Mouse (Mus musculus): Measurements from ENCODE around the gene Lamb2.

Lamb2 gene

GRCm38 (mm10) chr9:108461675-108462074 lies 17.9 kb upstream of the Lamb2 start:
- no peak for DNase-seq (ENCODE audit: low read depth)

DNA sequence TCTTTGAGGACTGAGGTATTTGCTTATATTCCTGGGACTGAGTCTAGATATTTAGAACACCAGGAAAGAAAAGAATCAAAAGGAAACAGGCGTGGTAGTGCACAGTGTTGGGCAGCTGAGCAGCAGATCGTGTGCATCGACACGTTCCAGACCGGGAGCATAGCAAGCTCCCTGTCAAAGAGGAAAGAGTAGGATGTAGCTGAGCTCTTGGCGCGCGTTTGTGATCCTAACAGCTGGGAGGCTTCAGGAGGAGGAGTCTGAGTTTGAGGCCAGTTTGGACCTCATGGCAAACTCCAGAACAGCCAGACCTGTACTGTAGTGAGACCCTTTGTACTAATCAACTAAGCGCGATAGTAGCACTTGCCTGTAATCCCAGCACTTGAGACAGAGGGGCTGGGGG lies 17.3 kb upstream of the Lamb2 start:
- DNase-seq (ENCODE audit: low read depth), result no peak

DNA sequence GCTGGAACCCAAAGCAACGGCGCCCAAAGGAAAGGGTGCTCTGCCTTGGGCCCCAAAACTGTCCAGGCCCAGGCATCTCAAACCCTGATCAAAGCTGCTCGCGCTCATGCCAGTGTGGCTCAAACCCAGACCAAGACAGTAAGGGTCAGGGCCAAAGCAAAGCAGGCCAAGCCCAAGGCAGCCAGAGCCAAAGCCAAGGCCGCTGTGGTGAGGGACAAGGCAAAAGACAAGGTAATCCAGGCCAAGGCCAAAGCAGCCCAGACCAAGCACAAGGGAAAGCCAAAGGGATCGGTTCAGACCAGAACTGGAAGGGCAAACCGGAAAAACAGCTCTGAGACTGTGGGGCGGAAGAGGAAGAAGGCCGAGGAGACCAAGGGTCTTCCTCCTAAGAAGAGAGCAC lies 15.8 kb upstream of the Lamb2 start:
- DNase-seq (ENCODE audit: low read depth), result no peak

DNA sequence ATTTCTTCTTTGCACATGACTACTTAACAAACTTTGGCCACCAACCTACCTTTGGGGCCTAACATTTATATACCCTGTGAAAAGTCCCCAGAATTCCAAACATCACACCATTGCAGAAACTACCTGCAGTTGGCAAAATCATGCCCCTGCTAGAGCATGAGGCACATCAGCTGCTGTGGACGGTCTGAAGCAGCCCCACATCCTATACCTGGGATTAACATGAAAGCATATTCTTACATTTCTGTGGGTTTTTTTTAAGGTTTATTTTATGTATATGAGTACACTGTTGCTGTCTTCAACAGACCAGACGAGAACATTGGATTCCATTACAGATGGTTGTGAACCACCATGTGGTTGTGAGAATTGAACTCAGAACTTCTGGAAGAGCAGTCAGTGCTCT lies 13.3 kb upstream of the Lamb2 start:
- DNase-seq (ENCODE audit: low read depth), result no peak

- no peak for DNase-seq (ENCODE audit: low read depth)
Measured at GRCm38 (mm10) chr9:108469430-108469829, 10.1 kb upstream of the Lamb2 start.

DNA sequence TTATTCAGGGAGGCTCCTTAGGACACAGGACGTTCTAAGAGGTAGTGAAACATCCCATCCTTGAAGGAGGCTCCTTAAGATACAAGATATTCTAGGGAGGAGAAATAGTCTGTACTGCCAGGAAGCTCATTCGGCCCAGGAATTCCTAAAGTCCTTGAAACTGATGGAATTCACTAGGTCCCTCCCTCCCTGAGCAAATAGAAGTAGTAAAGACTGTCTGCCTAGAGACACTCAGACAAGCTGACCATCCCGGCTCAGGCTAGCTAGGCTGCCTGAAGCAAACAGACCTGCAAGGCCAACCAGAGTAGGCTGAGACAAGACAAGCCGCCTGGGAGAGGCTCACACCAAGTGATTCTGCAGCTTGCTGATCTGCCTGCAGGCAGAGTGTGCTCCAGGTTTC lies 9.7 kb upstream of the Lamb2 start:
- DNase-seq (ENCODE audit: low read depth), result no peak

DNA sequence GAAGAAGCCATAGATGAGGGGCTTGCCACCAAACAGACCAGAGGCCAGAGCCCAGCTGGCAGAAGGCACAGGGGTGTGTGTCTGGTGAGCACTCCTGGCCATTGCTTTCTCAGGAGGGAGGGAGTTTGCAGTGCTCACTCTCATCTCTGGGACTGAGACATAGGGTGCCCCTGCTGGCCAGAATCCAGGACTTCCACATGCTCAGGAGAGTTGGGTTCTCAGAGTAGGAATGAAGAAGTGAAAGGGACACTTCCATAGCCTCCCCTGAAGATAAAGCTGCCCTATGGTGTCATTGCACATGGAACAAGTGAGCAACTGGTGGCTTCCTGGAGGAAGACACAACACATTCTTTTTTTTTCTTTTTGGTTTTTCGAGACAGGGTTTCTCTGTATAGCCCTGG lies 5.0 kb upstream of the Lamb2 start:
- DNase-seq (ENCODE audit: low read depth), result peak; percentile 22

DNA sequence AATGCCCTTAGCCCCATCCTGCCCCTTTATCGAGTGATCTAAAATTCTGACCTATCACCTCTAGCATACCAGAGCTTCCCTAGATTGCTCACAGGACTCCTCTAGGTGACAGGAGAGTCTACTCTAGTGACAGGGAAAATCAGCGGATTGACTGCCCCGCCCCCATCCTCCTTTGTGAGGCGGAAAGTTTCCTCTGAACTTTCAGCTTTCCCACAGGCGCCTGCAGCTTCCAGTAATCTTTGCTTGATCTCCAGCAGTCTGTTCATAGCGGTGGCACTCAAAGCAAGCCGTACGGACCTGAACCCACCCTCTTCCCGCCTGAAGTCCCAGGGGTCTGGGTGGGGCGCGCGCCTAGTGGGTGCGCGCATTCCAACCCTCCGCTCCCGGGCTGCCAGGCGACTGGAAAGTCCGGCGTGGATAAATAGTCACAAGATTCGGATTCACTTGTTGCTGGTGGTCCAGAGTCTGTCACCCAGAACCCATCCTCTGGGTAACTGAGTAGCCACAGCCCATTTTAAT lies 839 bp upstream of the Lamb2 start:
- DNase-seq (ENCODE audit: low read depth), result peak; percentile 90

- no peak for DNase-seq (ENCODE audit: low read depth)
Measured at GRCm38 (mm10) chr9:108479241-108479640, 295 bp upstream of the Lamb2 start.

DNA sequence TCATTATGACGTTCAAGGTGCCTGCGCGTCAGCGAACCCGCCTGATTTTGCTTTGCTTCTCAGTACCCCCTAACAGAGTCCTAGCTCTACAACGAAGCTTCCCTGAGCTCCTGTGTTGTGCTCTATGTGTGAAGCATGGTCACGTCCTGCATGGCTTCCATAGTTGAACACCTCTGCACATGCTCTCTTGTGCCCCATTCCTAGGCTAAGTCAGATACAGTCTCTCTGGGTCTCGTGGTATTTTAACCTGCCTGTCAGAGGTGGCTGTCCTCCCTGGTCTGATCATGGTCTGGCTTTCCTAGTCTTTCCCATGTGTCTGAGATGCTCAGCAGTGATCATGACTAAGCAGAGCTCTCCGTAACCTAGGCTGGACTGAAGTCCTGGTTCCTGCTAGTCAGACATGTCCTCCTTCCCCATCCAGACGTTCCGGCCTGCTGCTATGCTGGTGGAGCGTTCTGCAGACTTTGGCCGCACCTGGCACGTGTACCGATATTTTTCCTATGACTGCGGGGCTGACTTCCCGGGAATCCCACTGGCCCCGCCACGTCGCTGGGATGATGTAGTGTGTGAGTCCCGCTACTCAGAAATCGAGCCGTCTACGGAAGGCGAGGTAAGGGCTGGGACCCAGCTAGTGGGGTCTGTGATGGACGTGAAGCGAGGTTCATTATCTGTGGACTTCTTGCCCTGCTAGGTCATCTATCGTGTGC lies 1.4 kb downstream of the Lamb2 start:
- DNase-seq (ENCODE audit: low read depth), result no peak

DNA sequence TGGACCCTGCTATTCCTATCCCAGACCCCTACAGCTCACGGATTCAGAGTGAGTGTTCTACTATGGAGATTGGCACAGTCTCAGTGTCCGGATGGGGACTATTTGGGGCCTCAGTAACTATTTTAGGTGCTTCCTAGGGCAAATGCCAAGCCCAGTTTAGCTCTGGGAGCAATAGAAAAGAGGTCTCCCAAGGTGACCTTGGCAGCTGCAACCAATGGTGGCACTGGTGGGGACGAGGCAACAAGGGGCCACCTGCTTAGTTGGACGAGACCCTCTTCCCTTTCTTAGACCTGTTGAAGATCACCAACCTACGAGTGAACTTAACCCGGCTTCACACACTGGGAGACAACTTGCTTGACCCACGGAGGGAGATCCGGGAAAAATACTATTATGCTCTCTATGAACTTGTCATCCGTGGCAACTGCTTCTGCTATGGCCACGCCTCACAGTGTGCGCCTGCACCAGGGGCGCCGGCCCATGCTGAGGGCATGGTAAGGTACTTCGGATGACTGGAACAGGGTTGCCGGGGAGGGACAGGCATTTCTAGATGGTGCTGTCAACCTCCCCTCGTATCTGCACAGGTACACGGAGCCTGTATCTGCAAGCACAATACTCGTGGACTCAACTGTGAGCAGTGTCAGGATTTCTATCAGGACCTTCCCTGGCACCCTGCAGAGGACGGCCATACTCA lies 2.1 kb downstream of the Lamb2 start:
- no peak for DNase-seq (ENCODE audit: low read depth)

DNA sequence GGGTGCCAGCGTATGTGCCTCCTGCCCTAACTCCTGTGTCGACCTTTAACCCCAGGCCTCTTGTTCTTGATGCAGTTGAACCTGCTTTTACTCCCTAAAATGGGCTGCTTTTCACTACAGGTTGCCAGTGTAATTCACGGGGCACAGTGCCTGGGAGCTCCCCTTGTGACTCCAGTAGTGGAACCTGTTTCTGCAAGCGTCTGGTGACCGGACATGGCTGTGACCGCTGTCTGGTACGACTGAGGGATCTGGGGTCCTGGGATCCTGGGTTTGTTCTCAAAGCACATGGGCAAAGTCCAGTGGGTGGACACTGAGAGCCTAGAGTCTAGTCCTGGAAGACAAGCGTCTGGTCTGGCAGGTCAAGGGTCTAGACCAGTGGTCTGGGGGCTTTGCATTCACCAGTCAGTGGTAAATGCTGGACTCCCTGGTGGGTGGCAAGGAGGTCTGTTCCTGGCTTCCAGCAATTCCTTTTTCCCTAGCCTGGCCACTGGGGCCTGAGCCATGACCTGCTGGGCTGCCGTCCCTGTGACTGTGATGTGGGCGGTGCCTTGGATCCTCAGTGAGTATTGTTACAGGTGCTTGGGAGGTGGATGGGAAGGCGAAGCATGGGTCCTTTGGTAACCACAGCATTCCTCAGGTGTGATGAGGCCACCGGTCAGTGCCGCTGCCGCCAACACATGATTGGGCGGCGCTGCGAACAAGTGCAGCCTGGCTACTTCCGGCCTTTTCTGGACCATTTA lies 3.7 kb downstream of the Lamb2 start:
- no peak for DNase-seq (ENCODE audit: low read depth)

DNA sequence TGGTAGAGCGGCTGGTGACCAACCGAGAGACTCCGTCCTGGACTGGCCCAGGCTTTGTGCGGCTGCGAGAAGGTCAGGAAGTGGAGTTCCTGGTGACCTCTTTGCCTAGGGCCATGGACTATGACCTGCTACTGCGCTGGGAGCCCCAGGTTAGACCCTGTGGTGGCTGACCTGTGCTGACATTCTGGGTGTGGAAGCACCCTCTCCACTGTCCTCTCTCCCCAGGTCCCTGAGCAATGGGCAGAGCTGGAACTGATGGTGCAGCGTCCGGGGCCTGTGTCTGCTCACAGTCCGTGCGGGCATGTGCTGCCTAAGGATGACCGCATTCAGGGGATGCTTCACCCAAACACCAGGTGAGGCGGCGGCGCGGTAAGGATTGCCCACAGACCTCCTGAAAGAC lies 4.5 kb downstream of the Lamb2 start:
- no peak for DNase-seq (ENCODE audit: low read depth)

DNA sequence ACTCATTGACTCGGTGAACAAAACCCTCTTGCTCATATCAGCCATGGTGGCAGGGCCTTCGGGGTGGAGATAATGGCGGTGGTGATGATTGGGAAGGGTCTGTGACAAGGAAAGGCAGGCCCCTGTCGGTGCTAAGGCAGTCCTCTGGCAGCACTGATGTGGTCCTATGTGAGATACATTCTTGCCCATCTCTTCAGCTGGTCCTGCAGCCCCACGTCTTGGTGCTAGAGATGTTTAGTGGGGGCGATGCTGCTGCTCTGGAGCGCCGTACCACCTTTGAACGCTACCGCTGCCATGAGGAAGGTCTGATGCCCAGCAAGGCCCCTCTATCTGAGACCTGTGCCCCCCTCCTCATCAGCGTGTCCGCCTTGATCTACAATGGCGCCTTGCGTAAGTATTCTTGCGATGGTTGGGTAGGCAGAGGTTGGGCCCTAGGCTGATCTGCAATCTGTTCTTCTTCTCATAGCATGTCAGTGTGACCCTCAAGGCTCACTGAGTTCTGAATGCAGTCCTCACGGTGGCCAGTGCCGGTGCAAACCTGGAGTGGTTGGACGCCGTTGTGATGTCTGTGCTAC lies 5.9 kb downstream of the Lamb2 start:
- no peak for DNase-seq (ENCODE audit: low read depth)

- no peak for DNase-seq (ENCODE audit: low read depth)
Measured at GRCm38 (mm10) chr9:108486973-108487530, 7.5 kb downstream of the Lamb2 start.

GRCm38 (mm10) chr9:108488403-108488802 lies 8.9 kb downstream of the Lamb2 start:
- no peak for DNase-seq (ENCODE audit: low read depth)

DNA sequence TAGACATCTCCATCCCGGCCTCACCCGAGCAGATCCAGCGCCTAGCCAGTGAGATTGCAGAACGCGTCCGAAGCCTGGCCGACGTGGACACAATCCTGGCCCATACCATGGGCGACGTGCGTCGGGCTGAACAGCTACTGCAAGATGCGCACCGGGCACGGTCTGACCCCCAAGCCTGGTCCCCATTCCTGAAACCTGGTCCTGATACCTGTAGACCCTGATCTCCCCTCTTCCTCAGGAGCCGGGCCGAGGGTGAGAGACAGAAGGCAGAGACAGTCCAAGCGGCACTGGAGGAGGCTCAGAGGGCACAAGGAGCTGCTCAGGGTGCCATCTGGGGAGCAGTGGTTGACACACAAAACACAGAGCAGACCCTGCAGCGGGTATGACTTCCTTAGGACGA lies 9.7 kb downstream of the Lamb2 start:
- no peak for DNase-seq (ENCODE audit: low read depth)

DNA sequence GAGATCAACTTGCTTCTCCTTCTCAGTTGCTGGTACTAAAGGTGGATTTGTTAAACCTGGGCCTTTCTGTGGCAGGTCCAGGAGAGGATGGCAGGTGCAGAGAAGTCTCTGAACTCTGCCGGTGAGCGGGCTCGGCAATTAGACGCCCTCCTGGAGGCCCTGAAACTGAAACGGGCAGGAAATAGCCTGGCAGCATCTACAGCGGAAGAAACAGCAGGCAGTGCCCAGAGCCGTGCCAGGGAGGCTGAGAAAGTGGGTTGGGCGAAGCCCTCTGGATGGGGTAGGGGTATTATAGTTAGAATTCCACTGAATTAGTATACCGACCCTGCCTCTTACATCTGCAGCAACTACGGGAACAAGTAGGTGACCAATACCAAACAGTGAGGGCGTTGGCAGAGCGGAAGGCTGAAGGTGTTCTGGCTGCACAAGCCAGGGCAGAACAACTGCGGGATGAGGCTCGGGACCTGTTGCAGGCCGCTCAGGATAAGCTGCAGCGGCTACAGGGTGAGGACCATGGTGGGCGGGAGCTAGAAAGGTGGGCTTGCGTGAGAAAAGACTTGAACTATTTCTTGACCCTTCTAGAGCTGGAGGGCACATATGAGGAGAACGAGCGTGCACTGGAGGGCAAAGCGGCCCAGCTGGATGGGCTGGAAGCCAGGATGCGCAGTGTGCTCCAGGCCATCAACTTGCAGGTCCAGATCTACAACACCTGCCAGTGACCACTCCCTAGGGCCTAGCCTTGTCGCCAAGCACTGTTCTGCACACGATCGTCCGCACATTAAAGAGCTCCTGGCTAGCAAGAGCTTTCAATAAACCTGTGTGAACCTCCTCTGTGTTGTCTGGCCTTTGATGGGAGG lies 10.4 kb downstream of the Lamb2 start:
- DNase-seq (ENCODE audit: low read depth), result no peak

- DNase-seq (ENCODE audit: low read depth), result peak; percentile 96
Measured at GRCm38 (mm10) chr9:108490559-108491285, 11.2 kb downstream of the Lamb2 start, which contains the start of gene Usp19. Gene Usp19, plus strand, starts transcription at chr9:108490602.

DNA sequence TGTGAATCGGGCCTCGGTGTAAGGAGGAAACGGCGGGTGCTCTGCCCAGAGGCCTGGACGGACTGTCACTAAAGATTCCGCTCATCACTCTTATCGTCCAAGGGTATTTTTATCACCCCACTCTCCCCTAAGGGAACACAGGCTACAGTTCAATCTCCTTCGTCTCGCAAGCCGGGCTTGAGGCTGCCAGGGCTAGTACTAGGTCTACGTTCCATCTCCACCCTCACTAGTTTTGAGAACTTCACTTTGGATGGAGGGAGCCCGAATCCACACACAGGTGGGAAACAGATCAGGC lies 11.7 kb downstream of the Lamb2 start:
- DNase-seq (ENCODE audit: low read depth), result no peak

All from NIH3T3 (cell line).